Mouse (Mus musculus) heart, embryonic 15.5 days (tissue): Measurements from ENCODE around the gene Ccdc173. TPM values are rescaled to one million over a fixed set of nuclear protein-coding genes. Genes with fewer than 3 reads are reported as not detected.

Source experiments
- ATAC-seq: fragments of 200-750 bp; cut with Nextera tagmentation; replicated peaks from 2 replicates; pipeline ENCODE4 v1.8.0; 2017; ENCODE audit warnings: low read depth, moderate TSS enrichment; ENCODE audit not compliant: insufficient number of reproducible peaks, insufficient read depth, low FRiP score
- H3K27ac ChIP-seq: fragments of 300-500 bp; sonication (generic); 2 replicates; pipeline ENCODE4 v1.5.1; 2015; ENCODE audit warnings: mild to moderate bottlenecking, inconsistent platforms
- H3K27me3 ChIP-seq: fragments of 300-500 bp; sonication (generic); 2 replicates; pipeline ENCODE4 v1.6.1; 2015; ENCODE audit warnings: inconsistent platforms
- H3K36me3 ChIP-seq: fragments of 300-500 bp; sonication (generic); 2 replicates; pipeline ENCODE4 v1.6.1; 2015; ENCODE audit warnings: mild to moderate bottlenecking, inconsistent platforms
- H3K4me1 ChIP-seq: fragments of 300-500 bp; sonication (generic); replicated peaks from 2 replicates; pipeline ENCODE4 v1.6.1; 2015; ENCODE audit warnings: inconsistent platforms
- H3K4me2 ChIP-seq: fragments of 300-500 bp; sonication (generic); 2 replicates; pipeline ENCODE4 v1.6.1; 2015; ENCODE audit warnings: inconsistent platforms, mild to moderate bottlenecking, moderate library complexity
- H3K4me3 ChIP-seq: fragments of 300-500 bp; sonication (generic); 2 replicates; pipeline ENCODE4 v1.5.1; 2015; ENCODE audit warnings: mild to moderate bottlenecking, inconsistent platforms
- H3K9ac ChIP-seq: fragments of 300-500 bp; sonication (generic); 2 replicates; pipeline ENCODE4 v1.6.1; 2015; ENCODE audit warnings: mild to moderate bottlenecking, inconsistent platforms
- H3K9me3 ChIP-seq: fragments of 300-500 bp; sonication (generic); replicated peaks from 2 replicates; pipeline ENCODE4 v1.6.1; 2016; ENCODE audit warnings: inconsistent platforms
- WGBS: fragments of 180-500 bp; shearing (Covaris S2); methylation state at CpG from one replicate; pipeline ENCODE4 v1.1.7; 2015; ENCODE audit warnings: mixed read lengths; 5-methylcytosine and 5-hydroxymethylcytosine counted together
- polyA plus RNA-seq: library from polyadenylated mRNA; unstranded; fragments of >200 nt; fragmentation: Nextera tagmentation; extraction: Ambion mirVana; gene quantifications from 2 replicates; pipeline ENCODE4 v1.2.1, GENCODE M21; 2015

Gene Ccdc173
- polyA plus RNA-seq: 1.4 and 1.7 TPM in 2 replicates

GRCm38 (mm10) chr2:69789429-69790069 is at the start of gene Ccdc173, which contains the start of gene Phospho2:
Gene Ccdc173, minus strand, starts transcription at chr2:69789575.
Gene Phospho2, plus strand, starts transcription at chr2:69789623.
- H3K36me3 ChIP-seq: peaks cover 17% of the 10 kb centered on the region
- peak; percentile 97 for ATAC-seq
- no peaks in the 10 kb centered on the region for H3K9me3 ChIP-seq
- 2% methylated on average over 48 of the region's 48 CpGs for WGBS
- H3K27me3 ChIP-seq: no peaks in the 10 kb centered on the region
- peak within 1 kb of the TSS; percentile 71 for H3K9ac ChIP-seq
- peak within 1 kb of the TSS; percentile 83 for H3K27ac ChIP-seq
- H3K4me2 ChIP-seq: peak within 1 kb of the TSS; percentile 77
- H3K4me1 ChIP-seq: peaks cover 6% of the 10 kb centered on the region
- H3K4me3 ChIP-seq: peak within 1 kb of the TSS; percentile 69

GRCm38 (mm10) chr2:69838707-69839106 is 49.3 kb upstream of the Ccdc173 start:
- no peak overlapping the region for H3K9ac ChIP-seq
- no peak overlapping the region for H3K4me2 ChIP-seq
- H3K9me3 ChIP-seq: no peaks in the 10 kb centered on the region
- H3K4me1 ChIP-seq: no peaks in the 10 kb centered on the region
- no peak for ATAC-seq
- peaks cover 30% of the 10 kb centered on the region for H3K36me3 ChIP-seq
- H3K4me3 ChIP-seq: no peak overlapping the region
- no peaks in the 10 kb centered on the region for H3K27me3 ChIP-seq
- no peak overlapping the region for H3K27ac ChIP-seq

- Histone ChIP-seq H3K4me1 (no peaks in the 10 kb centered on the region), H3K36me3 (peaks cover 37% of the 10 kb centered on the region), H3K27ac (no peak overlapping the region), H3K9me3 (no peaks in the 10 kb centered on the region), H3K9ac (no peak overlapping the region), H3K4me2 (no peak overlapping the region), H3K4me3 (no peak overlapping the region), H3K27me3 (no peaks in the 10 kb centered on the region)
- no peak for ATAC-seq
- WGBS: 54% methylated on average over 3 of the region's 3 CpGs
Measured at GRCm38 (mm10) chr2:69837996-69838395, 48.6 kb upstream of the Ccdc173 start.

GRCm38 (mm10) chr2:69837244-69837967 is 48.0 kb upstream of the Ccdc173 start:
- H3K36me3 ChIP-seq: peaks cover 39% of the 10 kb centered on the region
- H3K4me2 ChIP-seq: no peak overlapping the region
- 89% methylated on average over 5 of the region's 7 CpGs for WGBS
- no peak overlapping the region for H3K4me3 ChIP-seq
- no peak overlapping the region for H3K9ac ChIP-seq
- no peak overlapping the region for H3K27ac ChIP-seq
- no peaks in the 10 kb centered on the region for H3K4me1 ChIP-seq
- ATAC-seq: no peak
- no peaks in the 10 kb centered on the region for H3K27me3 ChIP-seq
- H3K9me3 ChIP-seq: no peaks in the 10 kb centered on the region

GRCm38 (mm10) chr2:69830116-69830515 is 40.7 kb upstream of the Ccdc173 start:
- Histone ChIP-seq H3K4me2 (no peak overlapping the region), H3K4me3 (no peak overlapping the region), H3K9me3 (no peaks in the 10 kb centered on the region), H3K27ac (no peak overlapping the region), H3K36me3 (peaks cover 60% of the 10 kb centered on the region), H3K4me1 (peaks cover 11% of the 10 kb centered on the region), H3K27me3 (no peaks in the 10 kb centered on the region), H3K9ac (no peak overlapping the region)
- ATAC-seq: no peak
- 76% methylated on average over 8 of the region's 8 CpGs for WGBS

GRCm38 (mm10) chr2:69829680-69830079 is 40.3 kb upstream of the Ccdc173 start:
- Histone ChIP-seq H3K36me3 (peaks cover 59% of the 10 kb centered on the region), H3K27me3 (no peaks in the 10 kb centered on the region), H3K4me3 (no peak overlapping the region), H3K9ac (no peak overlapping the region), H3K4me1 (peaks cover 14% of the 10 kb centered on the region), H3K4me2 (no peak overlapping the region), H3K27ac (no peak overlapping the region), H3K9me3 (no peaks in the 10 kb centered on the region)
- WGBS: 80% methylated on average over 2 of the region's 2 CpGs
- ATAC-seq: no peak

- Histone ChIP-seq H3K4me3 (no peak overlapping the region), H3K9me3 (no peaks in the 10 kb centered on the region), H3K9ac (no peak overlapping the region), H3K27me3 (no peaks in the 10 kb centered on the region), H3K4me1 (peaks cover 23% of the 10 kb centered on the region), H3K27ac (no peak overlapping the region), H3K36me3 (peaks cover 45% of the 10 kb centered on the region), H3K4me2 (no peak overlapping the region)
- ATAC-seq: no peak
- 50% methylated on average over 7 of the region's 7 CpGs for WGBS
Measured at GRCm38 (mm10) chr2:69828031-69828430, 38.7 kb upstream of the Ccdc173 start.

- H3K9me3 ChIP-seq: no peaks in the 10 kb centered on the region
- H3K9ac ChIP-seq: no peak overlapping the region
- peaks cover 24% of the 10 kb centered on the region for H3K4me1 ChIP-seq
- H3K27me3 ChIP-seq: no peaks in the 10 kb centered on the region
- no peak for ATAC-seq
- no peak overlapping the region for H3K4me2 ChIP-seq
- peak overlapping the region; percentile 44; the same call in 1 of the 2 replicates for H3K27ac ChIP-seq
- no peak overlapping the region for H3K4me3 ChIP-seq
- peaks cover 38% of the 10 kb centered on the region for H3K36me3 ChIP-seq
- 81% methylated on average over 2 of the region's 2 CpGs for WGBS
Measured at GRCm38 (mm10) chr2:69826380-69826779, 37.0 kb upstream of the Ccdc173 start.

- no peak overlapping the region for H3K9ac ChIP-seq
- H3K9me3 ChIP-seq: no peaks in the 10 kb centered on the region
- 0 out of 2 replicates have a peak overlapping the region, but pooled peaks have one; percentile 5 for H3K4me2 ChIP-seq
- peaks cover 33% of the 10 kb centered on the region for H3K36me3 ChIP-seq
- ATAC-seq: no peak
- H3K4me3 ChIP-seq: no peak overlapping the region
- WGBS: 72% methylated on average over 10 of the region's 10 CpGs
- H3K4me1 ChIP-seq: peaks cover 29% of the 10 kb centered on the region
- peak overlapping the region; percentile 44 for H3K27ac ChIP-seq
- H3K27me3 ChIP-seq: no peaks in the 10 kb centered on the region
Measured at GRCm38 (mm10) chr2:69825898-69826297, 36.5 kb upstream of the Ccdc173 start.

- H3K27me3 ChIP-seq: no peaks in the 10 kb centered on the region
- peak; percentile 74 for ATAC-seq
- H3K9ac ChIP-seq: peak overlapping the region; percentile 93
- peak overlapping the region; percentile 99 for H3K27ac ChIP-seq
- peak overlapping the region; percentile 87 for H3K4me2 ChIP-seq
- H3K4me3 ChIP-seq: peak overlapping the region; percentile 91
- 0 out of 2 replicates have a peak, but pooled peaks cover 14% of the 10 kb centered on the region for H3K36me3 ChIP-seq
- H3K4me1 ChIP-seq: peaks cover 29% of the 10 kb centered on the region
- H3K9me3 ChIP-seq: no peaks in the 10 kb centered on the region
- WGBS: 2% methylated on average over 44 of the region's 45 CpGs
Measured at GRCm38 (mm10) chr2:69823129-69823677, 33.8 kb upstream of the Ccdc173 start.

- WGBS: under 1% methylated on average over 75 of the region's 80 CpGs
- Histone ChIP-seq H3K4me3 (peak overlapping the region; percentile 91), H3K9ac (peak overlapping the region; percentile 93), H3K27me3 (no peaks in the 10 kb centered on the region), H3K4me2 (peak overlapping the region; percentile 87), H3K36me3 (0 out of 2 replicates have a peak, but pooled peaks cover 11% of the 10 kb centered on the region), H3K9me3 (no peaks in the 10 kb centered on the region), H3K27ac (peak overlapping the region; percentile 99), H3K4me1 (peaks cover 29% of the 10 kb centered on the region)
- ATAC-seq: peak; percentile 77
Measured at GRCm38 (mm10) chr2:69822361-69823128, 33.2 kb upstream of the Ccdc173 start.
